Mouse (Mus musculus): ENCODE measurements around the gene Aamp. TPM values are rescaled to one million over a fixed set of nuclear protein-coding genes. Genes with fewer than 3 reads are reported as not detected.

Aamp gene
- polyA plus RNA-seq, 1 experiment from 2014 or later = 119 TPM

GRCm38 (mm10) chr1:74309767-74310166 lies 25.2 kb upstream of the Aamp start:
- Histone ChIP-seq H3K4me1 (peaks cover 28% of the 10 kb centered on the region), H3K9me3 (replicated peaks) (no peaks in the 10 kb centered on the region), H3K9ac (no peak overlapping the region), H3K4me3 (no peak overlapping the region), H3K36me3 (no peaks in the 10 kb centered on the region), H3K27ac (no peak overlapping the region), H3K27me3 (replicated peaks) (no peaks in the 10 kb centered on the region), H3K4me2 (no peak overlapping the region)
- ATAC-seq = no peak
- WGBS (ENCODE audit: insufficient replicate concordance) = 16% methylated on average over 3 of the region's 3 CpGs

- Histone ChIP-seq H3K4me1 (peaks cover 39% of the 10 kb centered on the region), H3K4me2 (no peak overlapping the region), H3K27ac (no peak overlapping the region), H3K9ac (no peak overlapping the region), H3K9me3 (replicated peaks) (no peaks in the 10 kb centered on the region), H3K4me3 (no peak overlapping the region), H3K36me3 (no peaks in the 10 kb centered on the region), H3K27me3 (replicated peaks) (no peaks in the 10 kb centered on the region)
- no peak for ATAC-seq
- 56% methylated on average over 10 of the region's 10 CpGs for WGBS (ENCODE audit: insufficient replicate concordance)
These were observed 23.7 kb upstream of the Aamp start for GRCm38 (mm10) chr1:74308001-74308964.

DNA sequence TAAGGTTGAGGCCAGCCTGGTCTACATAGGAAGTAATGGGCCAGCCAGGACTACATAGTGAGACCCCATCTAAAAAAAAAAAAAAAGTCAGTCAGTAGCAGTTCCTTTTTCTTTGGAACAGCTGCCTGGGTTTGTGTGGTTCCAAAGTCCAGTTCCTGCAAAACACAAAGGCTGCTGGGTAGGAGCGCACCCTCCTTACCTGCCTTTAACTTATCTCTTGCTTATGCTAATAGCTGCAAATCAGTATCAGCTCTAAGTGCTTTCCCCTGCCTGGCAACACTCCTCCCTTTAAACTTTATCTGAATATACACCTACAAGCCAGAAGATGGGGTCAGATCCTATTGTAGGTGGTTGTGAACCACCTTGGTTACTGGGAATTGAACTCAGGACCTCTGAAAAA lies 22.6 kb upstream of the Aamp start:
- Histone ChIP-seq H3K9ac (no peak overlapping the region), H3K4me1 (peaks cover 50% of the 10 kb centered on the region), H3K9me3 (replicated peaks) (no peaks in the 10 kb centered on the region), H3K4me3 (no peak overlapping the region), H3K27ac (no peak overlapping the region), H3K36me3 (no peaks in the 10 kb centered on the region), H3K4me2 (no peak overlapping the region), H3K27me3 (replicated peaks) (no peaks in the 10 kb centered on the region)
- no peak for ATAC-seq
- WGBS (ENCODE audit: insufficient replicate concordance) = 88% methylated on average over 1 of the region's 1 CpGs

DNA sequence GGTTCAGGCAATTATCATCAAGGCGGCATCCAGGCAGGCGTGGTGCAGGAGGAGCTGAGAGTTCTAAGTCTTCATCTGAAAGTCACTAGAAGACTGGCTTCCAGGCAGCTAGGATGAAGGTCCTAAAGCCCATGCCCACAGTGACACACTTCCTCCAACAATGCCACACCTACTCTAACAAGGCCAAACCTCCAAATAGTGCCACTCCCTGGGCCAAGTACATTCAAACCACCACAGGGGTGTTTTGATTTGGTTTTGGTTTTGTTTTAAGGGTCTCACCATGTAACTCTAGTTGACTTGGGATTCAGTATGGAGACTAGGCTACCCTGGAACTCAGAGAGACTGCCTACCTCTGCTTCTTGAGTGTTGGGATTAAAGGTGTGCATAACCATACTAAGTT lies 21.0 kb upstream of the Aamp start, which contains the start of gene Tmbim1:
Gene Tmbim1, minus strand, starts transcription at position 101 of the 400 bp plus-strand sequence.
- Histone ChIP-seq H3K9me3 (replicated peaks) (no peaks in the 10 kb centered on the region), H3K27ac (no peak within 1 kb of the TSS), H3K4me1 (peaks cover 65% of the 10 kb centered on the region), H3K36me3 (no peaks in the 10 kb centered on the region), H3K4me2 (peak within 1 kb of the TSS; percentile 95), H3K4me3 (peak within 1 kb of the TSS; percentile 71), H3K27me3 (replicated peaks) (no peaks in the 10 kb centered on the region), H3K9ac (peak within 1 kb of the TSS; percentile 87)
- 88% methylated on average over 2 of the region's 2 CpGs for WGBS (ENCODE audit: insufficient replicate concordance)
- ATAC-seq = no peak

GRCm38 (mm10) chr1:74304946-74305345 lies 20.4 kb upstream of the Aamp start:
- H3K36me3 ChIP-seq = no peaks in the 10 kb centered on the region
- no peaks in the 10 kb centered on the region for H3K9me3 ChIP-seq (replicated peaks)
- no peak overlapping the region for H3K9ac ChIP-seq
- no peak for ATAC-seq
- WGBS (ENCODE audit: insufficient replicate concordance) = 69% methylated on average over 4 of the region's 4 CpGs
- H3K4me3 ChIP-seq = no peak overlapping the region
- H3K4me1 ChIP-seq = peaks cover 69% of the 10 kb centered on the region
- H3K4me2 ChIP-seq = no peak overlapping the region
- H3K27me3 ChIP-seq (replicated peaks) = no peaks in the 10 kb centered on the region
- no peak overlapping the region for H3K27ac ChIP-seq

- ATAC-seq = peak; percentile 21; the same call in 1 of the 2 replicates
- Histone ChIP-seq H3K27me3 (replicated peaks) (no peaks in the 10 kb centered on the region), H3K9me3 (replicated peaks) (no peaks in the 10 kb centered on the region), H3K9ac (peak overlapping the region; percentile 87), H3K27ac (peak overlapping the region; percentile 76), H3K4me2 (peak overlapping the region; percentile 95), H3K4me1 (peaks cover 71% of the 10 kb centered on the region), H3K4me3 (peak overlapping the region; percentile 71), H3K36me3 (no peaks in the 10 kb centered on the region)
- 8% methylated on average over 12 of the region's 12 CpGs for WGBS (ENCODE audit: insufficient replicate concordance)
These were observed 19.8 kb upstream of the Aamp start for GRCm38 (mm10) chr1:74304339-74304790.

DNA sequence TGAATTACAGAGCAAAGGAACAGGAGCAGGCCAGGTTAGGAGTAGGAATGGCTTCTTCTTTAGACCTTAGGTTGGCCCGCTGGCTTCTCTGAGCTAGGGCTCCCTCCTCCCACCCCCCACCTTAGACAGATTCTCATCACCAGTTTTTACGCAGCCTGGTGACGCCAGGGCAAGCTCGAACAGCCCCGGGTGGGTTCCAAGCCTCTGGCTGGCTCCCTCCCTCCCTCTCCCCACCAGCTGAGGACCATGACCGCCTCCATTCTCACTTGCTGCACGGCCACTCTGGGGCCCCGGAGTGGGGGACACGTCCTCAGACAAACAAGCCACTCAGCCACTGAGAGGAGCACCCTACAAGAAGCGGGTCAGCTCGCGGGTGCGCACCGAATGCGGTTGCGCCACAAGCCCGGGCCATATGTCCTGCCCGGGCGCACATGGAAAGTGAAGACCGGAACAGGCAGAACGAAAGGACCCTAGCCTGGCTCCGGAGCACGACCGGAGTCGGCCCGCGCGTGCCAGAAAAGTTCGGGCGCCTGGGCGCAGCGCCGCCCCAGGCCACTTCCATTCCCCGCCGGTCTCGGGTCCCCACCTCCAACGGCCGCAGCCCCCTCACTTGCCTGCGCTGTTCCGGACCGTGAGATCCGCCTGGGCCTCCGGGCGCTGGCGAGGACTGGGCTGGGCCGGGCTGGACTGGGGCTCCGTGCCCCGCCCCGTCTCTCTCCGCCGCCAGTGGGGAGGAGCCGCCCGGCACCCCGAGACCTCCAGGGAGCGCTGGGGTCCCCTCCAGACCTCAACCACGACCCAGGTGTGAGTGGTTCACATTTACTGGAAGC lies 19.2 kb upstream of the Aamp start:
- H3K4me2 ChIP-seq = peak overlapping the region; percentile 95
- under 1% methylated on average over 56 of the region's 56 CpGs for WGBS (ENCODE audit: insufficient replicate concordance)
- H3K4me1 ChIP-seq = peaks cover 75% of the 10 kb centered on the region
- no peaks in the 10 kb centered on the region for H3K36me3 ChIP-seq
- peak overlapping the region; percentile 71 for H3K4me3 ChIP-seq
- peak overlapping the region; percentile 76 for H3K27ac ChIP-seq
- peak overlapping the region; percentile 87 for H3K9ac ChIP-seq
- H3K9me3 ChIP-seq (replicated peaks) = no peaks in the 10 kb centered on the region
- ATAC-seq = peak; percentile 90
- no peaks in the 10 kb centered on the region for H3K27me3 ChIP-seq (replicated peaks)

DNA sequence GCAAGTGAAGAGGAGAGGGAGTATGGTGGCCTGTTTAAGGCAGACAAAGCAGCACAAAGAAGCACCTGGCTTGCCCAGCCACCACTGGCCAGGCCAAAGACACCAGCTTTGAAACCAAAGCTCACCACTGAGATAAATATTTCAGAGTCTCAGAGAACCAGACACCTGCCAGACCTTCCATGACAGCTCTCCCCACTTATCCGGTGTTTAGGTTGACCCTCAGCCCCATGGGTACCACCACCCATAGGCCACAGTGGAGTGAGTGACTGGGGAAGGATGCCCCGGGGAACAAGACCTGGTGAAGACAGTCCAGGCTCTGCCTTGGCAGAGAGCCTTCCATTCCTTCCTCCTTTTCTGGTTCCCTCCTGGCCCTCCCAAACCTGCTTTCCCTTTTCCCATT lies 18.3 kb upstream of the Aamp start:
- Histone ChIP-seq H3K27ac (peak overlapping the region; percentile 32; the same call in 1 of the 2 replicates), H3K9ac (no peak overlapping the region), H3K9me3 (replicated peaks) (no peaks in the 10 kb centered on the region), H3K4me2 (peak overlapping the region; percentile 95), H3K4me1 (peaks cover 77% of the 10 kb centered on the region), H3K4me3 (peak overlapping the region; percentile 71; the same call in 1 of the 2 replicates), H3K27me3 (replicated peaks) (no peaks in the 10 kb centered on the region), H3K36me3 (no peaks in the 10 kb centered on the region)
- ATAC-seq = no peak
- WGBS (ENCODE audit: insufficient replicate concordance) = 73% methylated on average over 2 of the region's 2 CpGs

DNA sequence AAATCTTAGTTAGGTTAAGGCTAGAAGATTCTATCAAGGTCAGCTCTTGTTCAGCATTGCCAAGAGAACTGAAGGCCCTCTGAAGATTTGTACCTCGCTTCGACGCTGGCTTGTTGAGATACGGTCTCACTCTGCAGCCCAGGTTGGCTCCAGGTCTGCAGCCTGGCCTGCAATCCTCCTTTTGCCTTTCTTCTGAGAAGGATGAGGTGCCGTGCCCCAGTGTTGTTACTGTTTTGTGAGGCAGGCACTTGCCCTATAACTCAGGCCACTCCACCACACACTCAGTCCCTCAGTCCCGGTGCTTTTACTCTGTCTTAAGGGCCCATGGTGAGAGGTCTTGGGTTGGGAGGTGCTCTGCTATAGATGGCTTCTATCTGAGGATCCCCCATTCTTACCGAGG lies 17.7 kb upstream of the Aamp start:
- Histone ChIP-seq H3K9me3 (replicated peaks) (no peaks in the 10 kb centered on the region), H3K4me2 (no peak overlapping the region), H3K27me3 (replicated peaks) (no peaks in the 10 kb centered on the region), H3K9ac (no peak overlapping the region), H3K4me1 (peaks cover 77% of the 10 kb centered on the region), H3K27ac (peak overlapping the region; percentile 32; the same call in 1 of the 2 replicates), H3K36me3 (no peaks in the 10 kb centered on the region), H3K4me3 (no peak overlapping the region)
- no peak for ATAC-seq
- WGBS (ENCODE audit: insufficient replicate concordance) = 82% methylated on average over 7 of the region's 7 CpGs

DNA sequence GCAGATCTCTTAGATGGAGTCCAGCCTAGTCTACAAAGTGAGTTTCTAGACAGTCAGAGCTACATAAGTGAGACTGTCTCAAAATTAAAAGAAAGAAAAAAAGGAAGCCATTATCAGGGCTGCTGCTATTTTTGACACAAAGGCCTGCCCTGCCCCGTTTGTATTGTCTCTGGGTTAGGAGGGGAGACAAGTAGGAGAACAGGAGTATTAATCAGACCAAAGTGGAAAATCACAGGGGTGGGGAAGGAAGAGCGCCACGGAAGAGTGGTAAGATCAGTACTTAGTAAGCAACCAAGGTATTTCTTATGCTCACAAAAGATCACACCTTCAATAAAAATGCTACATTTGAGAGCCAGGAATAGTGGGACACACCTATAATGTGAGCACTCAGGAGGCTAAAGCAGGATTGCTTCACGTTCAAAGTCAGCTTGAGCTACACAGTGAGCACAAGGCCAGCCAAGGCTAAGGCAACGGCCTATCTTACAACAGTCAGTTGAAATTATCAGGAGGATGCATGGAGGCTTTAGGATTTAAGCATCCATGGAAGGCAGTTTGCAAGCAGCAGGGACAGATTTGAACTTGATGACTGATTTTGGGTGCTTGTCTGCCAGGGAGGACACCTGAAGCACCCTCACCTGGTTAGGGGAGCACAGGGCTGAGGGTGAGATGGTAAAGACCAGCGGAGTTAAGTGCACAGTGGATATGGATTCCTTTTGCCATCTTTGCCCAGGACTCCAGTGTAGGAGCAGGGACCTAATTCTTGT lies 16.0 kb upstream of the Aamp start:
- 0 out of 2 replicates have a peak overlapping the region, but pooled peaks have one; percentile 9 for H3K27ac ChIP-seq
- no peak overlapping the region for H3K9ac ChIP-seq
- no peak for ATAC-seq
- WGBS (ENCODE audit: insufficient replicate concordance) = 56% methylated on average over 6 of the region's 6 CpGs
- no peaks in the 10 kb centered on the region for H3K9me3 ChIP-seq (replicated peaks)
- no peaks in the 10 kb centered on the region for H3K36me3 ChIP-seq
- H3K27me3 ChIP-seq (replicated peaks) = no peaks in the 10 kb centered on the region
- no peak overlapping the region for H3K4me2 ChIP-seq
- H3K4me3 ChIP-seq = no peak overlapping the region
- peaks cover 91% of the 10 kb centered on the region for H3K4me1 ChIP-seq

DNA sequence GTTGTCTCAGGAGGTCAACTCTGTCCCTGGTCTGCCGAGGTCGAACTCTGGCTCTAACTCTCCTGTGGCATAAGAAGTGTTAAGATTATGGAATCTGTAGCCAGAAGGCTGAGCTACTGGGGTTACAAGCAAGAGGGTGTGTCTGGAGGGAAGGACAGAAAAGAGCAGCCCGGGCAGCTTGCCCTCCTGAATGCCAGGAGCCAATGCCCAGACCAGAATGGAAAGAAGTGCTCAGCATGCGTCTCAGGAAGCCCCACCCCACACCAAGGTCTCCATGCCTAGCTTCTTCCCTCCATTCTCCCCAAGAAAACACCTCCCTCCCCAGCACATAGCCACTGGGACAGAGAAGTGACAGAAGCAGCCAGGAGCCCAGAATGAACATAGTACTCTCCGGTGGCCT lies 14.5 kb upstream of the Aamp start:
- H3K27me3 ChIP-seq (replicated peaks) = no peaks in the 10 kb centered on the region
- no peak overlapping the region for H3K4me2 ChIP-seq
- WGBS (ENCODE audit: insufficient replicate concordance) = 74% methylated on average over 5 of the region's 5 CpGs
- H3K36me3 ChIP-seq = peaks cover 8% of the 10 kb centered on the region
- ATAC-seq = no peak
- peaks cover 96% of the 10 kb centered on the region for H3K4me1 ChIP-seq
- H3K27ac ChIP-seq = no peak overlapping the region
- H3K4me3 ChIP-seq = no peak overlapping the region
- peak overlapping the region; percentile 31; the same call in 1 of the 2 replicates for H3K9ac ChIP-seq
- no peaks in the 10 kb centered on the region for H3K9me3 ChIP-seq (replicated peaks)

Measured in liver, embryonic 12.5 days (tissue).